Mouse (Mus musculus) forebrain, embryonic 16.5 days (tissue): ENCODE results near the gene Lamb3. TPM values are rescaled to one million over a fixed set of nuclear protein-coding genes. Genes with fewer than 3 reads are reported as not detected.

Experiments used
- ATAC-seq: fragments of 200-750 bp; cut with Nextera tagmentation; 2 replicates; pipeline ENCODE4 v1.8.0; 2017; ENCODE audit warnings: mild to moderate bottlenecking, moderate library complexity
- H3K27ac ChIP-seq: fragments of 300-500 bp; sonication (generic); 2 replicates; pipeline ENCODE4 v1.5.1; 2014; ENCODE audit warnings: low read length, control low read depth
- H3K27me3 ChIP-seq: fragments of 300-500 bp; sonication (generic); replicated peaks from 2 replicates; pipeline ENCODE4 v1.6.1; 2014; ENCODE audit warnings: low read length; ENCODE audit not compliant: control insufficient read depth, insufficient read depth
- H3K36me3 ChIP-seq: fragments of 300-500 bp; sonication (generic); 2 replicates; pipeline ENCODE4 v1.6.1; 2014; ENCODE audit not compliant: control insufficient read depth, insufficient read depth
- H3K4me1 ChIP-seq: fragments of 300-500 bp; sonication (generic); replicated peaks from 2 replicates; pipeline ENCODE4 v1.6.1; 2014; ENCODE audit warnings: low read length; ENCODE audit not compliant: control insufficient read depth, insufficient read depth
- H3K4me2 ChIP-seq: fragments of 300-500 bp; sonication (generic); 2 replicates; pipeline ENCODE4 v1.6.1; 2014; ENCODE audit warnings: mild to moderate bottlenecking, low read length, control low read depth
- H3K4me3 ChIP-seq: fragments of 300-500 bp; sonication (generic); replicated peaks from 2 replicates; pipeline ENCODE4 v1.5.1; 2014; ENCODE audit warnings: mild to moderate bottlenecking, low read length, control low read depth
- H3K9ac ChIP-seq: fragments of 300-500 bp; sonication (generic); replicated peaks from 2 replicates; pipeline ENCODE4 v1.6.1; 2014; ENCODE audit warnings: low read depth, low read length, control low read depth
- H3K9me3 ChIP-seq: fragments of 300-500 bp; sonication (generic); 2 replicates; pipeline ENCODE4 v1.6.1; 2016; ENCODE audit warnings: low read length; ENCODE audit not compliant: control insufficient read depth
- WGBS: fragments of 180-500 bp; shearing (Covaris S2); extraction: QIAGEN DNeasy Blood & Tissue Kit; methylation state at CpG from one replicate; pipeline ENCODE4 v1.1.7; 2014; 5-methylcytosine and 5-hydroxymethylcytosine counted together
- polyA plus RNA-seq: library from polyadenylated mRNA; unstranded; fragments of >200 nt; fragmentation: Nextera tagmentation; extraction: Ambion mirVana; gene quantifications from 2 replicates; pipeline ENCODE4 v1.2.1, GENCODE M21; 2015

The Lamb3 gene
- polyA plus RNA-seq, 1 experiment from 2014 or later, result 0.58 TPM

- Histone ChIP-seq H3K9me3 (no peaks in the 10 kb centered on the region), H3K9ac (no peak overlapping the region), H3K36me3 (no peaks in the 10 kb centered on the region), H3K4me3 (no peak overlapping the region), H3K27me3 (no peaks in the 10 kb centered on the region), H3K4me1 (no peaks in the 10 kb centered on the region), H3K27ac (no peak overlapping the region), H3K4me2 (no peak overlapping the region)
- 90% methylated on average over 18 of the region's 18 CpGs for WGBS
- ATAC-seq, result no peak
Observed at GRCm38 (mm10) chr1:193197494-193198205, 9.8 kb upstream of the Lamb3 start.

GRCm38 (mm10) chr1:193198312-193198711 lies 9.2 kb upstream of the Lamb3 start:
- H3K4me1 ChIP-seq, result no peaks in the 10 kb centered on the region
- no peaks in the 10 kb centered on the region for H3K36me3 ChIP-seq
- H3K4me3 ChIP-seq, result no peak overlapping the region
- no peak overlapping the region for H3K27ac ChIP-seq
- no peak for ATAC-seq
- H3K4me2 ChIP-seq, result no peak overlapping the region
- H3K9ac ChIP-seq, result no peak overlapping the region
- H3K9me3 ChIP-seq, result no peaks in the 10 kb centered on the region
- H3K27me3 ChIP-seq, result no peaks in the 10 kb centered on the region
- WGBS, result 88% methylated on average over 2 of the region's 2 CpGs

- Histone ChIP-seq H3K27ac (no peak overlapping the region), H3K36me3 (no peaks in the 10 kb centered on the region), H3K4me1 (no peaks in the 10 kb centered on the region), H3K9ac (no peak overlapping the region), H3K4me3 (no peak overlapping the region), H3K27me3 (no peaks in the 10 kb centered on the region), H3K9me3 (no peaks in the 10 kb centered on the region), H3K4me2 (no peak overlapping the region)
- WGBS, result 87% methylated on average over 8 of the region's 8 CpGs
- no peak for ATAC-seq
Observed at GRCm38 (mm10) chr1:193200640-193201382, 6.7 kb upstream of the Lamb3 start.

GRCm38 (mm10) chr1:193201383-193201778 lies 6.1 kb upstream of the Lamb3 start, which contains the start of gene Traf3ip3:
Traf3ip3 (minus strand) TSS chr1:193201703.
- H3K27me3 ChIP-seq, result no peaks in the 10 kb centered on the region
- H3K4me3 ChIP-seq, result no peak within 1 kb of the TSS
- no peaks in the 10 kb centered on the region for H3K36me3 ChIP-seq
- H3K9me3 ChIP-seq, result no peaks in the 10 kb centered on the region
- no peak within 1 kb of the TSS for H3K9ac ChIP-seq
- H3K27ac ChIP-seq, result no peak within 1 kb of the TSS
- WGBS, result 72% methylated on average over 5 of the region's 5 CpGs
- no peak within 1 kb of the TSS for H3K4me2 ChIP-seq
- no peaks in the 10 kb centered on the region for H3K4me1 ChIP-seq
- ATAC-seq, result no peak

GRCm38 (mm10) chr1:193203821-193204220 lies 3.7 kb upstream of the Lamb3 start:
- no peak overlapping the region for H3K4me2 ChIP-seq
- ATAC-seq, result no peak
- 88% methylated on average over 2 of the region's 2 CpGs for WGBS

GRCm38 (mm10) chr1:193205431-193205830 lies 2.1 kb upstream of the Lamb3 start:
- ATAC-seq, result no peak

More at GRCm38 (mm10) chr1:193203821-193204220, 3.7 kb upstream of the Lamb3 start:
- Histone ChIP-seq H3K36me3 (no peaks in the 10 kb centered on the region), H3K9ac (no peak overlapping the region), H3K4me1 (no peaks in the 10 kb centered on the region), H3K27me3 (no peaks in the 10 kb centered on the region), H3K27ac (no peak overlapping the region), H3K9me3 (no peaks in the 10 kb centered on the region), H3K4me3 (no peak overlapping the region)

GRCm38 (mm10) chr1:193208178-193208577 lies 679 bp downstream of the Lamb3 start:
- ATAC-seq, result no peak
- 41% methylated on average over 2 of the region's 2 CpGs for WGBS

More at GRCm38 (mm10) chr1:193205431-193205830, 2.1 kb upstream of the Lamb3 start:
- 94% methylated on average over 2 of the region's 2 CpGs for WGBS
- Histone ChIP-seq H3K27ac (no peak overlapping the region), H3K27me3 (no peaks in the 10 kb centered on the region), H3K9ac (no peak overlapping the region), H3K4me1 (no peaks in the 10 kb centered on the region), H3K9me3 (no peaks in the 10 kb centered on the region), H3K36me3 (no peaks in the 10 kb centered on the region), H3K4me3 (no peak overlapping the region), H3K4me2 (no peak overlapping the region)

GRCm38 (mm10) chr1:193211371-193211770 lies 3.9 kb downstream of the Lamb3 start:
- no peaks in the 10 kb centered on the region for H3K9me3 ChIP-seq
- no peak overlapping the region for H3K27ac ChIP-seq
- H3K4me3 ChIP-seq, result no peak overlapping the region
- WGBS, result 87% methylated on average over 5 of the region's 5 CpGs
- no peaks in the 10 kb centered on the region for H3K4me1 ChIP-seq
- H3K9ac ChIP-seq, result no peak overlapping the region
- H3K36me3 ChIP-seq, result no peaks in the 10 kb centered on the region
- ATAC-seq, result no peak
- H3K4me2 ChIP-seq, result no peak overlapping the region
- H3K27me3 ChIP-seq, result no peaks in the 10 kb centered on the region

More at GRCm38 (mm10) chr1:193208178-193208577, 679 bp downstream of the Lamb3 start:
- Histone ChIP-seq H3K4me1 (no peaks in the 10 kb centered on the region), H3K27ac (no peak overlapping the region), H3K4me2 (no peak overlapping the region), H3K9ac (no peak overlapping the region), H3K27me3 (no peaks in the 10 kb centered on the region), H3K9me3 (no peaks in the 10 kb centered on the region), H3K36me3 (no peaks in the 10 kb centered on the region), H3K4me3 (no peak overlapping the region)

- ATAC-seq, result no peak
Observed at GRCm38 (mm10) chr1:193214053-193214452, 6.6 kb downstream of the Lamb3 start.

More at GRCm38 (mm10) chr1:193214053-193214452, 6.6 kb downstream of the Lamb3 start:
- H3K27me3 ChIP-seq, result no peaks in the 10 kb centered on the region
- no peak overlapping the region for H3K9ac ChIP-seq
- H3K4me1 ChIP-seq, result no peaks in the 10 kb centered on the region
- H3K4me3 ChIP-seq, result no peak overlapping the region
- H3K27ac ChIP-seq, result no peak overlapping the region
- no peak overlapping the region for H3K4me2 ChIP-seq
- WGBS, result 83% methylated on average over 5 of the region's 5 CpGs
- H3K36me3 ChIP-seq, result no peaks in the 10 kb centered on the region
- H3K9me3 ChIP-seq, result no peaks in the 10 kb centered on the region
